Mouse (Mus musculus): ENCODE measurements around the gene Myg1. TPM values are rescaled to one million over a fixed set of nuclear protein-coding genes. Genes with fewer than 3 reads are reported as not detected.

Gene Myg1
- total and polyA plus RNA-seq, 2 experiments from 2014 or later = 69.1 to 87.1 TPM

GRCm38 (mm10) chr15:102366733-102367344, 35.3 kb downstream of the Myg1 start, which contains the start of gene Sp7:
TSS of gene Sp7 (minus strand) at chr15:102367182.
- H3K9me3 ChIP-seq (ENCODE audit: low read length) = no peaks in the 10 kb centered on the region
- no peak within 1 kb of the TSS for H3K27ac ChIP-seq (ENCODE audit: low read depth, low read length)
- no peaks in the 10 kb centered on the region for H3K4me1 ChIP-seq (ENCODE audit: insufficient read depth, low read length)
- WGBS = 7% methylated on average over 15 of the region's 15 CpGs
- no peak for TF ChIP-seq CTCF (IDR thresholded peaks at IDR 0.05)
- ATAC-seq (ENCODE audit: low FRiP score) = peak; percentile 23; the same call in 1 of the 2 replicates
- no peaks in the 10 kb centered on the region for H3K36me3 ChIP-seq (ENCODE audit: insufficient read depth, low read length)
- peak within 1 kb of the TSS; percentile 48 for H3K4me2 ChIP-seq (ENCODE audit: low read depth, low read length, poor library complexity, severe bottlenecking)
- peak within 1 kb of the TSS; percentile 27 for H3K4me3 ChIP-seq (ENCODE audit: low read depth, low read length)
- H3K27me3 ChIP-seq (ENCODE audit: insufficient read depth, low read length) = peaks cover 17% of the 10 kb centered on the region
- DNase-seq (ENCODE audit: low spot score) = peak; percentile 15
- no peak within 1 kb of the TSS for H3K9ac ChIP-seq (replicated peaks; ENCODE audit: low read length, poor library complexity, severe bottlenecking)

DNA sequence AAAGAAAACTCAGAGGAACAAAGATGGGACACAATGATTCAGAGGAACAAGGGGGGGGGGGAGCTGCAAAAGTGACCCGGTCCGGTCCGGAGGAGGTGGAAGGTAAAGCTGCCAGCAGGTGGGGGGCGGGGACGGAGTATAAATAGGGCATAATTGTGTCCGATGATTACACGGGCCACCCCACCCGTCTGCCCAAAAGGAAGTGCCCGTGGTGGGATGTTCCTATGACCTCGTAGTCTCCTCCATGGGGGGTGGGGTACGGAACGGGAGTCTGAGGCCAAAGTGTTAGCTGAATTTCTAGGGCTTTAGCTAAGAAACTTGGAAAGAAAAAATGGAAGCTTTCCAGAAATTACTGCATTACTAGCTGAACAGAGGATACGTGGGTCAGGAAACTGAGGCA, 38.5 kb downstream of the Myg1 start:
- 20% methylated on average over 13 of the region's 13 CpGs for WGBS
- Histone ChIP-seq H3K27me3 (ENCODE audit: insufficient read depth, low read length) (peaks cover 13% of the 10 kb centered on the region), H3K4me1 (ENCODE audit: insufficient read depth, low read length) (no peaks in the 10 kb centered on the region), H3K36me3 (ENCODE audit: insufficient read depth, low read length) (no peaks in the 10 kb centered on the region), H3K9me3 (ENCODE audit: low read length) (no peaks in the 10 kb centered on the region), H3K4me2 (ENCODE audit: low read depth, low read length, poor library complexity, severe bottlenecking) (no peak overlapping the region), H3K27ac (ENCODE audit: low read depth, low read length) (no peak overlapping the region), H3K9ac (replicated peaks; ENCODE audit: low read length, poor library complexity, severe bottlenecking) (no peak overlapping the region), H3K4me3 (ENCODE audit: low read depth, low read length) (no peak overlapping the region)
- DNase-seq (ENCODE audit: low spot score) (no peak), ATAC-seq (ENCODE audit: low FRiP score) (no peak)
- no peak for TF ChIP-seq CTCF (IDR thresholded peaks at IDR 0.05)

DNA sequence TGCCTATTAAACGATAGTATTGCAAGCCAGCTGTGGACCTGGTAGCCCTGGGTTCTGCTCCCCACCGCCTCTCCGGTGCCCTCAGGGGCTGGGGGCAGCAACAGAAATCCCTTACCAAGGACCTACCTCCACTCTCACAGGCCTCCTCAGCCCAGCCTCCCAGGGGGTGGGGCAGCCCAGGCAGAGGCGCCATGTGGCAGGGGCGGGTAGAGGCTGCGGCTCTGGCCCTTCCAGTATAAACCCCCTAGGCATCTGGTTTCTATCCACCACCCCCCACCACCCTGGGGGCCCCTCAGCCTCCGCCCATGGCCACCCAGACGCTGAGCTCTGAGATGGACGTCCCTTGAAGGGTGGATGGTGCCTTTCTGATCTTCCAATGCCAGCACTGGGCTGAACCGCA, 39.2 kb downstream of the Myg1 start:
- no peak for TF ChIP-seq CTCF (IDR thresholded peaks at IDR 0.05)
- Histone ChIP-seq H3K4me2 (ENCODE audit: low read depth, low read length, poor library complexity, severe bottlenecking) (no peak overlapping the region), H3K9ac (replicated peaks; ENCODE audit: low read length, poor library complexity, severe bottlenecking) (0 out of 2 replicates have a peak overlapping the region, but pooled peaks have one; percentile 33), H3K36me3 (ENCODE audit: insufficient read depth, low read length) (no peaks in the 10 kb centered on the region), H3K4me3 (ENCODE audit: low read depth, low read length) (no peak overlapping the region), H3K9me3 (ENCODE audit: low read length) (no peaks in the 10 kb centered on the region), H3K27ac (ENCODE audit: low read depth, low read length) (no peak overlapping the region), H3K27me3 (ENCODE audit: insufficient read depth, low read length) (peaks cover 12% of the 10 kb centered on the region), H3K4me1 (ENCODE audit: insufficient read depth, low read length) (no peaks in the 10 kb centered on the region)
- ATAC-seq (ENCODE audit: low FRiP score) = no peak
- no peak for DNase-seq (ENCODE audit: low spot score)
- 15% methylated on average over 10 of the region's 10 CpGs for WGBS

DNA sequence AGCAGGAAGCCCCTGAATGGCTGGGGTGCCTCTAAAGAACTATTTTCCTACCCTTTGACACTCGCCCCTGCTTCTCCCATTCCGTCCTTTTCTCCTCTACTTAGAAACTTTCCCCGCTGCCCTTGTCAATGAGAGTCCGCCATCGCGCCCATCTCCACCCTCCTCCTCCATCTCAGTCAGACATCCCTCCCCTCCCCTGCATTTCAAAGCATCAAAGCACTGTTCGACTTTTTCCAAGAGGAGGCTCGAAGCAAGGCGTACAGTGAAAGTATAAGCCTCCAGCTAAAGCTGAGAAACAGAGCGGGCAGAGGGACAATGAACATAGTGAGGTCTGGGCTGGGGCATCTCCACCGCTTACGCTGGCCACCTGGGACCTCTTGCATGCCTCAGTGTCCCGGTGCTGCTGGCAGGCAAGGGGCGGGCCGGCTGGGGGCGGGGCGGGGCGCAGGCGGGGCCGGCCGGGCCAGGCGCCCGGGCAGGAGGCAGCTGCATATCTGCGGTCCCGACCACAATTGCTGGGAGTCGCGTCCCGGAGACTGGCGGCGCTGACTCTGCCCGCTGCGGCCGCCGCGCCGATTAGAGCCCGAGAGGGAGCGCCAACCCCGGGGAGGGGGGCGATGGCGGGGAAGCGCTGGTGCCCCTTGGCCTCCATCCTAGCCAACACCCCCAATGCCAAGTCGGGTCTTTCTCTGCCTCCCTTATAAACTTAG, 45.1 kb downstream of the Myg1 start:
- Histone ChIP-seq H3K9ac (replicated peaks; ENCODE audit: low read length, poor library complexity, severe bottlenecking) (peak overlapping the region; percentile 66), H3K27ac (ENCODE audit: low read depth, low read length) (peak overlapping the region; percentile 43; the same call in 1 of the 2 replicates), H3K9me3 (ENCODE audit: low read length) (no peaks in the 10 kb centered on the region), H3K27me3 (ENCODE audit: insufficient read depth, low read length) (no peaks in the 10 kb centered on the region), H3K4me1 (ENCODE audit: insufficient read depth, low read length) (no peaks in the 10 kb centered on the region), H3K4me2 (ENCODE audit: low read depth, low read length, poor library complexity, severe bottlenecking) (peak overlapping the region; percentile 100), H3K36me3 (ENCODE audit: insufficient read depth, low read length) (no peaks in the 10 kb centered on the region), H3K4me3 (ENCODE audit: low read depth, low read length) (peak overlapping the region; percentile 63)
- DNase-seq (ENCODE audit: low spot score) = peak; percentile 19
- peak; percentile 44; the same call in 1 of the 2 replicates for ATAC-seq (ENCODE audit: low FRiP score)
- under 1% methylated on average over 40 of the region's 43 CpGs for WGBS
- no peak for TF ChIP-seq CTCF (IDR thresholded peaks at IDR 0.05)

DNA sequence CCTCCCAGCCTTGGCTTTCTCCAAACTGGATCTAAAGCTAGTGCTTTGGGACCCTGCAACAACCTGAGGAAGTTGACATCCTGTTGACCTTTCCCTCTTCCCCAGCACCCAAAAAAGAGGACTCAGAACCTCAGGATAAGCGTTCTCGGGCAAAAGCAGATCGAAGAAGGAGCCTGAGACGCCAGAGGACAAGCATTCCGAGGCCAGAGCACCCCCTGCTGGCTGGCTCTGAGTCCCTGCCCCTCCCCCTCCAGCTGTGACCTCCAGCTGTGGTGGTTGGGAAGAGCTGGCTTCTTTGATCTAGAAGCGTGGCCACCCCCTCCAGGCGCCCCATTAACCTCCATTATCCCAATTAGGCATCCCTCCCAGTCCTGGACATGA, 45.6 kb downstream of the Myg1 start:
- WGBS = under 1% methylated on average over 7 of the region's 7 CpGs
- Histone ChIP-seq H3K4me2 (ENCODE audit: low read depth, low read length, poor library complexity, severe bottlenecking) (peak overlapping the region; percentile 100), H3K4me3 (ENCODE audit: low read depth, low read length) (peak overlapping the region; percentile 63), H3K27me3 (ENCODE audit: insufficient read depth, low read length) (no peaks in the 10 kb centered on the region), H3K9ac (replicated peaks; ENCODE audit: low read length, poor library complexity, severe bottlenecking) (peak overlapping the region; percentile 66), H3K36me3 (ENCODE audit: insufficient read depth, low read length) (no peaks in the 10 kb centered on the region), H3K4me1 (ENCODE audit: insufficient read depth, low read length) (no peaks in the 10 kb centered on the region), H3K9me3 (ENCODE audit: low read length) (no peaks in the 10 kb centered on the region), H3K27ac (ENCODE audit: low read depth, low read length) (peak overlapping the region; percentile 43; the same call in 1 of the 2 replicates)
- DNase-seq (ENCODE audit: low spot score) = peak; percentile 86
- peak; percentile 87 for TF ChIP-seq CTCF (IDR thresholded peaks at IDR 0.05)
- peak; percentile 74; the same call in 1 of the 2 replicates for ATAC-seq (ENCODE audit: low FRiP score)

DNA sequence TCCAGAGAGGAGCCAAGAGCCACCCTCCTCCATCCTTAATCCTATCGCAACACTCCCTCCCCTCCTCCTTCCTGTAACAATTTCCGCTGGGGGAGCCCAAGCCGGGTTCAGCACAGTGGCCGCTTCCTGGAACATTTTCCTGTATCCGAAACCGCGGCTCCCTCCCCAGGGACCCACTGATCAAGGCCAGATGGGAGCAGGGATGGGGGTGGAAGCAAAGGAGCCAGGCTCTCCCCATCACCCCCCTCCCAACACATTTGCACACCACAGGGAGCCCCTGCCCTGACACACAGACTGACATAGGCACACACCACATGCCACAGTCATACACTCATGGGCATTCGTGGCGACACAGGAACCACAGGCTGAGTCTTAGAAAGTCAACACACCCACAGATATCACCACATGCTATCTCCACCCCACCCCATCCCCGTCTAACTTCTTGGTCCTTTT, 46.3 kb downstream of the Myg1 start:
- Histone ChIP-seq H3K27ac (ENCODE audit: low read depth, low read length) (no peak overlapping the region), H3K4me3 (ENCODE audit: low read depth, low read length) (no peak overlapping the region; the same call in 1 of the 2 replicates), H3K9ac (replicated peaks; ENCODE audit: low read length, poor library complexity, severe bottlenecking) (no peak overlapping the region), H3K27me3 (ENCODE audit: insufficient read depth, low read length) (no peaks in the 10 kb centered on the region), H3K4me1 (ENCODE audit: insufficient read depth, low read length) (no peaks in the 10 kb centered on the region), H3K36me3 (ENCODE audit: insufficient read depth, low read length) (no peaks in the 10 kb centered on the region), H3K9me3 (ENCODE audit: low read length) (no peaks in the 10 kb centered on the region), H3K4me2 (ENCODE audit: low read depth, low read length, poor library complexity, severe bottlenecking) (peak overlapping the region; percentile 100)
- no peak for TF ChIP-seq CTCF (IDR thresholded peaks at IDR 0.05)
- DNase-seq (ENCODE audit: low spot score) (peak; percentile 34), ATAC-seq (ENCODE audit: low FRiP score) (no peak)
- 5% methylated on average over 10 of the region's 10 CpGs for WGBS

Data from midbrain, postnatal 0 days (tissue).